Mouse (Mus musculus) kidney, postnatal 4 days (tissue): ENCODE data around the gene Serpinb6b.

Experiments used
- DNase-seq, 2 experiments: peaks; one replicate each; pipeline ENCODE4 v3.0.0; 2021; ENCODE audit warnings: mixed read lengths in 2 of 2

The Serpinb6b gene

GRCm38 (mm10) chr13:32974889-32975460 is 10.0 kb downstream of the Serpinb6b start:
- DNase-seq: no peak

- no peak for DNase-seq
These were observed 10.7 kb downstream of the Serpinb6b start for GRCm38 (mm10) chr13:32975710-32976109.

GRCm38 (mm10) chr13:32982556-32983042 is 17.6 kb downstream of the Serpinb6b start:
- DNase-seq: no peak

DNA sequence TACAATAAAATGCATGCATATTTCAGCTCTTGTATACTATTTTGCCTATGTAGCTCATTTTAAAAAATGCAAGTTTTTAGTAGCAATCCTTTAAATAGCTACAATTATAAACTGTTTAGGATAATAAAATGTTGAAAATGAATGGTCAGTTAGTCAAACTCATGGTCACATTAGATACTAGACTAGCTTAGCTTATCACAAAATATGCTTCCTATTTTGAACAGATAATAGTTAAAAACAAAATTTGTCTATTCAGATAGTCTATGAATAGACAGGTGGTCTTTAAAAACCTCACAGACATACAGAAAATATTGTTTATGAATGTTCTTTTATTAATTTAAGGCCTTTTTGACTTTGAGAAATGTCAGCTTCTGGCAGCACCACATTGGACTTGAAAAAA is 21.2 kb downstream of the Serpinb6b start:
- DNase-seq: no peak

- DNase-seq: peak; percentile 45 to 61
These were observed 28.3 kb downstream of the Serpinb6b start for GRCm38 (mm10) chr13:32993152-32993893.

- no peak for DNase-seq
These were observed 28.9 kb downstream of the Serpinb6b start for GRCm38 (mm10) chr13:32993894-32994242.

- no peak for DNase-seq
These were observed 30.0 kb downstream of the Serpinb6b start for GRCm38 (mm10) chr13:32995051-32995450.

- no peak for DNase-seq
These were observed 36.3 kb downstream of the Serpinb6b start for GRCm38 (mm10) chr13:33001341-33001740.

GRCm38 (mm10) chr13:33002950-33003349 is 37.9 kb downstream of the Serpinb6b start, which contains the start of gene Serpinb9:
Gene Serpinb9, plus strand, starts transcription at chr13:33003250.
- no peak for DNase-seq

GRCm38 (mm10) chr13:33003523-33004413 is 38.8 kb downstream of the Serpinb6b start:
- no peak for DNase-seq

- peak; percentile 88 to 92 for DNase-seq
These were observed 39.6 kb downstream of the Serpinb6b start for GRCm38 (mm10) chr13:33004414-33005105.

GRCm38 (mm10) chr13:33005501-33006075 is 40.6 kb downstream of the Serpinb6b start:
- no peak for DNase-seq

DNA sequence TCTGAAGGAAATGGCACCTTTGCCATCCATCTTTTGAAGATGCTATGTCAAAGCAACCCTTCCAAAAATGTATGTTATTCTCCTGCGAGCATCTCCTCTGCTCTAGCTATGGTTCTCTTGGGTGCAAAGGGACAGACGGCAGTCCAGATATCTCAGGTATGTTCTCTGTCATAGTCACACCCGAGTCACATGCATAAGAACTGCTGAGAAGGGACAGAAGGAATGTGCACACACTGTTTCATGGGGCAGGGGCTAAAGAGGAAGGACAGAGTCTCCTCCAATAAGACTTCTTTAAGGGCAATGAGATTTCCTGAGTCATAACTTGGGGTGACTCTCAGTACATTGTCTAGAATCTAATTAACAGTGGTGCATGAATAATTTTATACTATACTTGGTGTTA is 41.5 kb downstream of the Serpinb6b start:
- no peak for DNase-seq

- peak; percentile 18 to 27 for DNase-seq
These were observed 47.4 kb downstream of the Serpinb6b start for GRCm38 (mm10) chr13:33012395-33012794.

DNA sequence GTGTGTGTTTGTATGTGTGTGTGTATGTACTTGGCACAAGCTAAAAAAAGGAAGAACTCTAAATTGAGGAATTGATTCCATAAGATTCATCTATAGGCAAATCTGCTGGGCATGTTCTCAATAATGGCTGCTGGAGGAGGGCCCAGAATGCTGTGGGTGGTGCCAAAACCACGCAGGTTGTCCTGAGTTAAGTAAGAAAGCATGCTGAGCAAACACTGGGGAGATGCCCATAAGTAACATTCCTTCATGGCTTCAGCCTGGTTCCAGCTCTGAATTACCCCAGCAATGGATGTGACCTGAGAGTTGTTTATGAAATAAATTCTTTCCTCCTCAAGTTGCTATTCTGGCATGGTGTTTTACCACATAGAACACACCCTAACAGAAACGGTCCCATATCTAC is 48.3 kb downstream of the Serpinb6b start:
- no peak for DNase-seq

GRCm38 (mm10) chr13:33022371-33022770 is 57.4 kb downstream of the Serpinb6b start:
- no peak for DNase-seq

DNA sequence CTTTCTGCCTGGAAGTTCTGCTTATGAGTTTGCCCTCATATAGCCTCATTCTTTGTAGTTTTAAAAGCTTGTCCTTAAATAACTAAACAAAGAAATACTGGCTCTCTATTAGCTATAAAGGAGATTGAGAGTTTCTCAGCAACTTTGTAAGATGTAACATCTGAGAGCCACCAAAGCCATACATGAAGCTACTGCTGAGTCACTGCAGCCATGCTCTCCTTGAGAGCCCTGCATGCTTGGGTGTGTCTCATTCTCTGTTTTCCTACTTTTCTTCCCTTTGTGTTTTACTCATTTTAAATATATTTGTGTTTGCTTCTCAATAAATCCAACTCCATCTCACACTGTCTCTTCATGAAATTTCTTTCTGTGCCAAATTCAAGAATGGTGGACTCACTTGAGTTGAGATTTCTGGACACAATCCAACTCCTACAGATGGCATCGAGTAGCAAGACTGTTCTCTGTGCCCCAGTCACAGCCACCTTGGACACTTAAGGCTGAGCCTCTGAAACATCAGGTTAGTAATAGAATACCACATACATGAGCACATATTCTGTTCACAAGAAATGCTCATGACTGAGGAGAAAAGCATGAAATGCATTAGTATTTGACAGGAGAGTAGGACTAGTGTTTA is 61.5 kb downstream of the Serpinb6b start:
- no peak for DNase-seq

GRCm38 (mm10) chr13:33027244-33027643 is 62.2 kb downstream of the Serpinb6b start, which contains the start of gene Serpinb9b:
Gene Serpinb9b, plus strand, starts transcription at chr13:33027416.
- DNase-seq: no peak

GRCm38 (mm10) chr13:33028146-33028545 is 63.1 kb downstream of the Serpinb6b start:
- no peak for DNase-seq

- DNase-seq: no peak
These were observed 63.5 kb downstream of the Serpinb6b start for GRCm38 (mm10) chr13:33028550-33028949.
